Mouse (Mus musculus): ENCODE measurements at regions not wholly inside any gene's neighbourhood (a gene's known extent, or its start where the extent isn't known, plus 50 kb on each side); places are given as distances from the start of the nearest gene placed in this dataset.
A peak's percentile ranks its signal among the peaks of the same experiment; 100 is the strongest.

- peak; percentile 10 to 43 for DNase-seq (ENCODE audit: low spot score in 2 of 2)
These were observed 794.3 kb upstream of the Api5 start for GRCm38 (mm10) chr2:95232135-95232772.

DNA sequence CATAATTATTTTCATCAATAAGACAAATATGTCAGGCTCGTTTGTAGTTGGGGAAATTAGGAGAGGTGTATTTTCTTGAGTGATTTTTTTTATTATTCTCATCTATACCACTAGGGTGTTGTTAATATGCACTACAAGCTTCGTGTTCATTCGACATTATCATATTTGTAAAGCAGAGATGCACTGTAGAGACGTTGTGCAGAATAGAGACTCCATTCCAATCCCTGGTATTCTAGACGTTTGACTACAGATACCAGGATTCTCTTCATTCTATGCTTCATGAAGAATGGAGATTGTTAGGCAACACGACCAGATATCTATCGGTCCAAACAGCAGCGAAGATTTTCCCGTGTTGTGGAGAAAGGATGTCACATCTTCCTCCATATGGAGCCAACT, 793.8 kb upstream of the Api5 start:
- no peak for DNase-seq (ENCODE audit: low spot score in 2 of 2)

DNA sequence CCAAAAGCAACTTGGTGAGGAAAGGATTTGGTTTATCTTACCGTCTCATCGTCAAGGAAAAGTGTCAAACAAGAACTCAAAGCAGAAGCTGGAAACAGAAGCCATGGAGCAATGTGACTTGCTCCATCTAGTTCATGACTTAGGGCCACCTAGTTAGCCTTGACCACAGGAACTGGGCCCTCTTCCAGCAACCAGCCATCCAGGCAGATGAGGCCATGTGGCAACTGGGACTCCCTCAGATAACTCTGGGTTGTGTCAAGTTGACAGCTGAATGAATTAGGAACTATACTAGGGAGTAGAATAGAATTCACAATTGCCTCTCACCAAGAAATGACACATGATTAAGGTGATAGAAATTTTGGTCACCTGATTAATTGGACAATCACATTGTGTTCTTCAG, 791.5 kb upstream of the Api5 start:
- DNase-seq (ENCODE audit: low spot score in 2 of 2), result no peak

GRCm38 (mm10) chr2:95210216-95210941, 772.4 kb upstream of the Api5 start:
- DNase-seq (ENCODE audit: low spot score in 2 of 2), result no peak
